Mouse (Mus musculus): ENCODE data around the gene Vangl1. TPM values are rescaled to one million over a fixed set of nuclear protein-coding genes. Genes with fewer than 3 reads are reported as not detected.

Vangl1 gene
- polyA plus RNA-seq, 1 experiment from 2014 or later, result 19.2 TPM

DNA sequence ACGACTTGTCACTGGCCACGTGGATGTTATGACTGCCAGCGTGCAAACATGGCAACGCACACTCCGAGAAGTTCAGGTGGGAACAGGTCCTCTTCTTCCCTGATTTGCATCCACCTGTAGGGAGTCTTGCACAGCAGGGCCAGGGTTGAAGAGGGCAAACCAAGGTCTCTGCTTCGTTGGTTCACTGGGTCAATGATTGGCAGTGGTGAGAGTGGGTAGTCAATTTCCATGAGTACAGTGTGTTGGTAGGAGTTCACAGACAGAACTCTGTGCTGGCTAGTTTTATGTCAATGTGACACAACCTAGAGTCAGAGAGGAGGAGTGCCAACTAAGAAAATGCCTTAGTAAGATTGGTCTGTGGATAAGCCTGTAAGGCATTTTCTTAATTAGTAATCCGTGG, 50.4 kb downstream of the Vangl1 start:
- H3K9ac ChIP-seq, result no peak overlapping the region
- ATAC-seq (ENCODE audit: insufficient number of reproducible peaks, low FRiP score, low TSS enrichment, low read depth), result no peak
- WGBS, result 83% methylated on average over 7 of the region's 7 CpGs
- H3K27ac ChIP-seq (replicated peaks), result no peak overlapping the region
- no peaks in the 10 kb centered on the region for H3K9me3 ChIP-seq (replicated peaks)
- peaks cover 22% of the 10 kb centered on the region for H3K4me1 ChIP-seq
- H3K36me3 ChIP-seq, result peaks cover 19% of the 10 kb centered on the region
- no peak overlapping the region for H3K4me3 ChIP-seq (replicated peaks)
- H3K27me3 ChIP-seq, result no peaks in the 10 kb centered on the region
- H3K4me2 ChIP-seq (replicated peaks), result no peak overlapping the region

DNA sequence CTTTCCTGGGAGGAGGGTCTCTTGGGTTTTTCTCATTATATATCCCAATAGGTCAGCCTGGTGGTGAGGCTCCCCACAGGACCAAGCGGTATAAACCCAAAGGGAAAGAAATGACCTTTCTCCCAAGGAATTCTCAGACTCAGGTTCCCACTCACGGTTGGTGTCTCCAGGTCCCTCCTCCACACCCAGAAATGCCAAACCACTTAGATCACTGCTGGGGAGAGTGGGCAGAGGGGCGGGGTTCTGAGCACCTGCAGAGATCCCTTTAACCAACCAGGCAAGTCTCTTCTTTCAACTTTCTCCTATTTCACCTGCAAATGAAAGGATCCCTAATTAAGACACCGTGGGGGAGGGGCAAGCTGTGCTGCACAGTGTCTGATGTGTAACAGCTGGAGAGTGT, 51.6 kb downstream of the Vangl1 start:
- Histone ChIP-seq H3K4me2 (replicated peaks) (no peak overlapping the region), H3K4me1 (peaks cover 17% of the 10 kb centered on the region; the same call in 1 of the 2 replicates), H3K27me3 (no peaks in the 10 kb centered on the region), H3K36me3 (peaks cover 13% of the 10 kb centered on the region), H3K9ac (no peak overlapping the region), H3K9me3 (replicated peaks) (no peaks in the 10 kb centered on the region), H3K4me3 (replicated peaks) (no peak overlapping the region), H3K27ac (replicated peaks) (peak overlapping the region; percentile 65)
- ATAC-seq (ENCODE audit: insufficient number of reproducible peaks, low FRiP score, low TSS enrichment, low read depth), result 0 out of 2 replicates have a peak, but pooled peaks have one; percentile 50
- WGBS, result 19% methylated on average over 4 of the region's 4 CpGs

DNA sequence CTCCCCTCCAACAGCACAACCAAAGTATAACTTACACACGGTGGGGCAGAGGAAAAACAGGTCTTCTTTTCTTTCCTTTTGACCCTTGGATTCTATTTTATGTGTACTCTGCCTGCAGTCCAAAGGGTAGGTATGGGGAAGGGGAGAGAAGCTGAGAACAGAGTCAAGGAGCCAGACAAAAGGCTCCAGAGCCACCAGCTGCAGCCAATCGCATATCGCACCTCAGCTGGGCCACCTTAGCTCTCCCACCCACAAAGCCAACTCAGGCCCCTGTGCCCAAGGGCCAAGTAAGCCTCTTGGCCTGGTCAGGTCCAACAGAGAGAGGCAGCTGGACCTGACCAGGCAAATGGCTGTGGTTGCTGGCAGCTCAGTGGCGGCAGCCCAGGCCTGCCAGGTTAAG, 52.0 kb downstream of the Vangl1 start:
- Histone ChIP-seq H3K9me3 (replicated peaks) (no peaks in the 10 kb centered on the region), H3K4me2 (replicated peaks) (no peak overlapping the region), H3K27me3 (no peaks in the 10 kb centered on the region), H3K9ac (no peak overlapping the region), H3K36me3 (peaks cover 9% of the 10 kb centered on the region), H3K27ac (replicated peaks) (peak overlapping the region; percentile 65), H3K4me3 (replicated peaks) (no peak overlapping the region), H3K4me1 (peaks cover 17% of the 10 kb centered on the region; the same call in 1 of the 2 replicates)
- no peak for ATAC-seq (ENCODE audit: insufficient number of reproducible peaks, low FRiP score, low TSS enrichment, low read depth)
- 38% methylated on average over 4 of the region's 4 CpGs for whole genome bisulfite sequencing

DNA sequence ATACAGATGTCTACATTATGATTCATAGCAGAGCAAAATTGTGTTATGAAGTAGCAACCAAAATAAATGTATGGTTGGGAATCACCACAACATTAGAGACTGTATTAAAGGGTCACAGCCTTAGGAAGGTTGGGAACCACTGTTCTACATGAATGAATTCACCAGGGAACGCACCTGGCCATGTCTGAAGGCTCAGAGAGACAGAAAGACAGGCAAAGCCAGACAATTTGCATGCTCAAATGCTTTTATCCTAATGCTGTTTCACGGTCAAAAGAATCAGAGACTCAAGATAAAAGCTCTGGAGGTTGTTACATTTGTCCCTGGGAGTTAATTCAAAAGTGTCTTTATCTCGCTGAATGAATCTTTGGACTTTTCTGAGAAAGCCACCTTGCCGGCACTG, 52.6 kb downstream of the Vangl1 start:
- Histone ChIP-seq H3K9me3 (replicated peaks) (no peaks in the 10 kb centered on the region), H3K36me3 (peaks cover 3% of the 10 kb centered on the region; the same call in 1 of the 2 replicates), H3K4me1 (peaks cover 17% of the 10 kb centered on the region; the same call in 1 of the 2 replicates), H3K27ac (replicated peaks) (peak overlapping the region; percentile 65; the same call in 1 of the 2 replicates), H3K4me2 (replicated peaks) (no peak overlapping the region), H3K9ac (no peak overlapping the region), H3K4me3 (replicated peaks) (no peak overlapping the region), H3K27me3 (no peaks in the 10 kb centered on the region)
- 32% methylated on average over 4 of the region's 4 CpGs for WGBS
- ATAC-seq (ENCODE audit: insufficient number of reproducible peaks, low FRiP score, low TSS enrichment, low read depth), result no peak

GRCm38 (mm10) chr3:102149941-102150340, 54.6 kb downstream of the Vangl1 start:
- H3K27me3 ChIP-seq, result no peaks in the 10 kb centered on the region
- 19% methylated on average over 7 of the region's 7 CpGs for WGBS
- no peak for ATAC-seq (ENCODE audit: insufficient number of reproducible peaks, low FRiP score, low TSS enrichment, low read depth)

GRCm38 (mm10) chr3:102147189-102147588, 57.3 kb downstream of the Vangl1 start:
- H3K27me3 ChIP-seq, result no peaks in the 10 kb centered on the region
- WGBS, result 75% methylated on average over 4 of the region's 4 CpGs
- no peaks in the 10 kb centered on the region for H3K9me3 ChIP-seq (replicated peaks)
- H3K4me3 ChIP-seq (replicated peaks), result no peak overlapping the region
- H3K9ac ChIP-seq, result no peak overlapping the region
- H3K27ac ChIP-seq (replicated peaks), result no peak overlapping the region
- peaks cover 10% of the 10 kb centered on the region; the same call in 1 of the 2 replicates for H3K4me1 ChIP-seq
- no peak for ATAC-seq (ENCODE audit: insufficient number of reproducible peaks, low FRiP score, low TSS enrichment, low read depth)
- H3K36me3 ChIP-seq, result no peaks in the 10 kb centered on the region
- H3K4me2 ChIP-seq (replicated peaks), result no peak overlapping the region

More at GRCm38 (mm10) chr3:102149941-102150340, 54.6 kb downstream of the Vangl1 start:
- Histone ChIP-seq H3K4me1 (peaks cover 17% of the 10 kb centered on the region; the same call in 1 of the 2 replicates), H3K4me2 (replicated peaks) (no peak overlapping the region), H3K4me3 (replicated peaks) (no peak overlapping the region), H3K27ac (replicated peaks) (no peak overlapping the region), H3K9me3 (replicated peaks) (no peaks in the 10 kb centered on the region), H3K36me3 (no peaks in the 10 kb centered on the region), H3K9ac (no peak overlapping the region)

- ATAC-seq (ENCODE audit: insufficient number of reproducible peaks, low FRiP score, low TSS enrichment, low read depth), result no peak
- no peak overlapping the region for H3K9ac ChIP-seq
- H3K27ac ChIP-seq (replicated peaks), result no peak overlapping the region
- 65% methylated on average over 6 of the region's 6 CpGs for WGBS
- H3K9me3 ChIP-seq (replicated peaks), result no peaks in the 10 kb centered on the region
- H3K4me2 ChIP-seq (replicated peaks), result no peak overlapping the region
- H3K4me1 ChIP-seq, result peaks cover 6% of the 10 kb centered on the region; the same call in 1 of the 2 replicates
- no peaks in the 10 kb centered on the region for H3K36me3 ChIP-seq
- no peak overlapping the region for H3K4me3 ChIP-seq (replicated peaks)
- no peaks in the 10 kb centered on the region for H3K27me3 ChIP-seq
Observed at GRCm38 (mm10) chr3:102146428-102146827, 58.1 kb downstream of the Vangl1 start.

GRCm38 (mm10) chr3:102145645-102146386, 58.7 kb downstream of the Vangl1 start:
- H3K27me3 ChIP-seq, result no peaks in the 10 kb centered on the region
- no peak overlapping the region for H3K27ac ChIP-seq (replicated peaks)
- 25% methylated on average over 6 of the region's 6 CpGs for WGBS
- H3K9me3 ChIP-seq (replicated peaks), result no peaks in the 10 kb centered on the region
- ATAC-seq (ENCODE audit: insufficient number of reproducible peaks, low FRiP score, low TSS enrichment, low read depth), result no peak
- no peaks in the 10 kb centered on the region for H3K36me3 ChIP-seq
- H3K9ac ChIP-seq, result no peak overlapping the region
- no peak overlapping the region for H3K4me3 ChIP-seq (replicated peaks)
- H3K4me1 ChIP-seq, result peaks cover 6% of the 10 kb centered on the region; the same call in 1 of the 2 replicates
- H3K4me2 ChIP-seq (replicated peaks), result no peak overlapping the region

DNA sequence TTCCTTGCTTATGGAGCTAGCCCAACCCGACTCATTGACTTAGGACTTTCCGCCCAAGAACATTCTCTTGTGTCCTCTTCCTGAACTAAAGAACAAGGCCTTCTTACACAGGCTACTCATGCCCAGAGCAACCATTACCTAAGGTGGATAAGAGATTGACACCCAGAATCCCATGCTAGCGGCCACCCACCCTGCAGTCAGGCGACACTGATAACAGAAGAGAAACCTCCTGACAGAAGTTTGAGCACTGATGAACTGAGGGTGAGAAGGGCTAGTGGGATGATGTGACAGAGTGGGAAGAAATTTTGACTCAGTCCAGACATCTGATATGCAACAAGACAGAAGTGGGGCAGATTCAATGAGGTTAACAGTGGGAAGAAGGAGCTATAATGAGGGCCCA, 60.1 kb downstream of the Vangl1 start:
- H3K4me3 ChIP-seq (replicated peaks), result no peak overlapping the region
- no peak overlapping the region for H3K9ac ChIP-seq
- no peaks in the 10 kb centered on the region for H3K36me3 ChIP-seq
- no peaks in the 10 kb centered on the region for H3K4me1 ChIP-seq
- ATAC-seq (ENCODE audit: insufficient number of reproducible peaks, low FRiP score, low TSS enrichment, low read depth), result no peak
- 93% methylated on average over 4 of the region's 4 CpGs for WGBS
- H3K27ac ChIP-seq (replicated peaks), result no peak overlapping the region
- H3K27me3 ChIP-seq, result no peaks in the 10 kb centered on the region
- no peak overlapping the region for H3K4me2 ChIP-seq (replicated peaks)
- no peaks in the 10 kb centered on the region for H3K9me3 ChIP-seq (replicated peaks)

- Histone ChIP-seq H3K27ac (replicated peaks) (no peak overlapping the region), H3K4me3 (replicated peaks) (no peak overlapping the region), H3K4me2 (replicated peaks) (no peak overlapping the region), H3K9ac (no peak overlapping the region), H3K4me1 (no peaks in the 10 kb centered on the region), H3K27me3 (no peaks in the 10 kb centered on the region), H3K36me3 (no peaks in the 10 kb centered on the region), H3K9me3 (replicated peaks) (no peaks in the 10 kb centered on the region)
- no peak for ATAC-seq (ENCODE audit: insufficient number of reproducible peaks, low FRiP score, low TSS enrichment, low read depth)
- 85% methylated on average over 3 of the region's 3 CpGs for WGBS
Observed at GRCm38 (mm10) chr3:102143536-102143935, 61.0 kb downstream of the Vangl1 start.

- WGBS, result 91% methylated on average over 4 of the region's 4 CpGs
Observed at GRCm38 (mm10) chr3:102142947-102143346, 61.5 kb downstream of the Vangl1 start.

GRCm38 (mm10) chr3:102141893-102142292, 62.6 kb downstream of the Vangl1 start:
- Histone ChIP-seq H3K4me2 (replicated peaks) (no peak overlapping the region), H3K9ac (no peak overlapping the region), H3K27ac (replicated peaks) (no peak overlapping the region), H3K4me1 (0 out of 2 replicates have a peak, but pooled peaks cover 1% of the 10 kb centered on the region), H3K27me3 (no peaks in the 10 kb centered on the region), H3K4me3 (replicated peaks) (no peak overlapping the region), H3K9me3 (replicated peaks) (no peaks in the 10 kb centered on the region), H3K36me3 (no peaks in the 10 kb centered on the region)
- 77% methylated on average over 6 of the region's 6 CpGs for WGBS
- no peak for ATAC-seq (ENCODE audit: insufficient number of reproducible peaks, low FRiP score, low TSS enrichment, low read depth)

More at GRCm38 (mm10) chr3:102142947-102143346, 61.5 kb downstream of the Vangl1 start:
- no peak overlapping the region for H3K9ac ChIP-seq
- no peaks in the 10 kb centered on the region for H3K9me3 ChIP-seq (replicated peaks)
- ATAC-seq (ENCODE audit: insufficient number of reproducible peaks, low FRiP score, low TSS enrichment, low read depth), result no peak
- no peak overlapping the region for H3K27ac ChIP-seq (replicated peaks)
- no peak overlapping the region for H3K4me2 ChIP-seq (replicated peaks)
- no peak overlapping the region for H3K4me3 ChIP-seq (replicated peaks)
- H3K4me1 ChIP-seq, result no peaks in the 10 kb centered on the region
- H3K36me3 ChIP-seq, result no peaks in the 10 kb centered on the region
- no peaks in the 10 kb centered on the region for H3K27me3 ChIP-seq
